Mouse (Mus musculus) G1E (cell line): ENCODE measurements around the gene Gm36176. TPM values are rescaled to one million over a fixed set of nuclear protein-coding genes. Genes with fewer than 3 reads are reported as not detected.

Experiments
- ATAC-seq: 2 replicates; pipeline ENCODE4 v1.8.0; 2016; ENCODE audit warnings: mild to moderate bottlenecking; ENCODE audit not compliant: insufficient number of reproducible peaks, poor library complexity, low FRiP score, severe bottlenecking; ENCODE audit errors: extremely low read depth
- DNase-seq: peaks from one replicate; pipeline ENCODE4 v3.0.0; 2012; ENCODE audit warnings: low spot score
- H3K27me3 ChIP-seq: 2 replicates; pipeline ENCODE4 v1.6.1; 2012; ENCODE audit warnings: mild to moderate bottlenecking, low read length, inconsistent platforms; ENCODE audit not compliant: insufficient read depth
- H3K36me3 ChIP-seq: replicated peaks from 2 replicates; pipeline ENCODE3; 2012; ENCODE audit warnings: mild to moderate bottlenecking, inconsistent platforms
- H3K4me1 ChIP-seq: 2 replicates; pipeline ENCODE4 v1.6.1; 2012; ENCODE audit warnings: low read depth, low read length, inconsistent platforms, mixed read lengths; ENCODE audit not compliant: insufficient read depth
- H3K4me3 ChIP-seq: 2 replicates; pipeline ENCODE4 v1.5.1; 2012; ENCODE audit warnings: low read depth, mild to moderate bottlenecking, inconsistent platforms, low read length, moderate library complexity, mixed read lengths
- H3K9me3 ChIP-seq: replicated peaks from 2 replicates; pipeline ENCODE4 v1.6.1; 2012; ENCODE audit warnings: inconsistent platforms
- CTCF ChIP-seq: IDR thresholded peaks from 2 replicates; pipeline ENCODE4 v1.5.1; 2012; ENCODE audit warnings: low read depth, low read length, inconsistent platforms, mixed read lengths
- GATA1 ChIP-seq: IDR thresholded peaks from 2 replicates; pipeline ENCODE4 v1.6.1; 2012; ENCODE audit warnings: borderline replicate concordance, low read length, inconsistent platforms, mixed read lengths
- GATA2 ChIP-seq: IDR thresholded peaks from 2 replicates; pipeline ENCODE4 v1.6.1; 2012; ENCODE audit warnings: low read depth, low read length, inconsistent platforms, borderline replicate concordance
- POLR2AphosphoS5 ChIP-seq: IDR thresholded peaks from 2 replicates; pipeline ENCODE4 v1.6.1; 2012; ENCODE audit warnings: low read depth, low read length, inconsistent platforms; ENCODE audit not compliant: insufficient replicate concordance
- TAL1 ChIP-seq: conservative IDR thresholded peaks from 2 replicates; pipeline ENCODE4 v1.6.1; 2012; ENCODE audit warnings: low read depth, low read length, inconsistent platforms, mixed read lengths
- polyA plus RNA-seq: library from polyadenylated mRNA; stranded (reverse); fragments of >175 nt; gene quantifications from 2 replicates; pipeline ENCODE4 v1.2.3, GENCODE M21; 2012
- total RNA-seq, 2 experiments: library from RNA; stranded (forward) in 1 of 2; stranded (reverse) in 1 of 2; fragments of 200-1000 nt in 1 of 2; fragments of >200 nt in 1 of 2; fragmentation: Nextera tagmentation in 1 of 2; gene quantifications; 2 replicates each; pipeline ENCODE4 v1.2.3; 2014 to 2017

Gene Gm36176
- total and polyA plus RNA-seq, 3 experiments = not detected

DNA sequence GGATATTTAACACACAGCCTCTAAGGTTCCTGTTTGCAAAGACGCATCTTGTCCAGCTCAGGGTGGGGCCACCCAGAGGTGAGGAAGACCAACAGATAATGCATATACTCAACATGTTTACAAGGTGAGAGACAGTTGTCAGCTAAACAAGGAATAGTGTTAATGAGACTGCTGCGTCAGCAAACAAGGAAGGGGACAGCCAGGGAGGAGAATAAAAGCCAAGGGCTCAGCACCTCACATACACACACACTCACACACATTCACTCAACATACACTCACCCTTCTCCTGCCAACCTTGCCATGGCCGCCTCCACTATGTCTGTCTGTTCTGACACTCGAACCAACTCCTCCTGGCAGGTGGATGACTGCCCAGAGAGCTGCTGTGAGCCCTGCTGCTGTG, 32.2 kb upstream of the Gm36176 start, which contains the start of gene Gm2696:
TSS of gene Gm2696 (plus strand) at position 301 of the 400 bp plus-strand sequence.
- peaks cover 4% of the 10 kb centered on the region; the same call in 1 of the 2 replicates for H3K4me1 ChIP-seq
- no peak within 1 kb of the TSS for H3K4me3 ChIP-seq
- H3K9me3 ChIP-seq = 0 out of 2 replicates have a peak, but pooled peaks cover 3% of the 10 kb centered on the region
- H3K27me3 ChIP-seq = peaks cover 7% of the 10 kb centered on the region
- ATAC-seq (no peak), DNase-seq (no peak)
- TF ChIP-seq GATA1 (no peak), CTCF (no peak), GATA2 (no peak), TAL1 (no peak), POLR2AphosphoS5 (no peak)
- no peaks in the 10 kb centered on the region for H3K36me3 ChIP-seq

DNA sequence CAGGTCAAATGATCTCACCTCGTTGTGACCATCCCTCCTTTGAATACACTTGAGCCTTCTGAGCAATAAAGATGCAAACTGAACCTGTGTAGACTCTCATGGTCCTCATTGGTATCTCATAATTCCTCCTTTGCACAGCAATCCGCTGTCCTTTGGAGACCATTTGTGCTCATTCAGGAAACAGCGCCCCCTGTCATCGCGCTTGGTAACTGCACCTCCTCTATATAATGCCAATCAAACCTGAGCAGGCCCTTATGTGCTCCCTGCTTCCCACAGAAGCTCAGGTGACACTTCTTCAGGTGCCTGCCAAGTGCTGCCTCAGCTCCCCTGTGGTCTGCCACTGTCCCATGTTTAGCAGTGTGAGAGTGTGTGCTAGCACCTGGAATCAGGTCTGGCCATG, 31.1 kb upstream of the Gm36176 start:
- H3K4me3 ChIP-seq = no peak overlapping the region
- H3K4me1 ChIP-seq = peaks cover 4% of the 10 kb centered on the region; the same call in 1 of the 2 replicates
- no peak for ATAC-seq
- peaks cover 7% of the 10 kb centered on the region for H3K27me3 ChIP-seq
- TF ChIP-seq TAL1 (no peak), CTCF (peak; percentile 73; the same call in 1 of the 2 replicates)
- DNase-seq = no peak
- H3K36me3 ChIP-seq = no peaks in the 10 kb centered on the region
- H3K9me3 ChIP-seq = 0 out of 2 replicates have a peak, but pooled peaks cover 3% of the 10 kb centered on the region

GRCm38 (mm10) chr10:77818523-77818922, 28.1 kb upstream of the Gm36176 start:
- Histone ChIP-seq H3K4me1 (peaks cover 4% of the 10 kb centered on the region; the same call in 1 of the 2 replicates), H3K36me3 (no peaks in the 10 kb centered on the region), H3K27me3 (peaks cover 11% of the 10 kb centered on the region), H3K4me3 (no peak overlapping the region; the same call in 1 of the 2 replicates), H3K9me3 (0 out of 2 replicates have a peak, but pooled peaks cover 3% of the 10 kb centered on the region)
- DNase-seq (no peak), ATAC-seq (no peak)
- TF ChIP-seq CTCF (no peak), GATA2 (no peak), TAL1 (no peak), POLR2AphosphoS5 (no peak), GATA1 (no peak)

- peaks cover 11% of the 10 kb centered on the region for H3K27me3 ChIP-seq
- H3K9me3 ChIP-seq = 0 out of 2 replicates have a peak, but pooled peaks cover 3% of the 10 kb centered on the region
- peaks cover 4% of the 10 kb centered on the region; the same call in 1 of the 2 replicates for H3K4me1 ChIP-seq
- DNase-seq (no peak), ATAC-seq (no peak)
- TF ChIP-seq GATA1 (no peak), TAL1 (no peak), CTCF (no peak), POLR2AphosphoS5 (no peak), GATA2 (no peak)
- no peak overlapping the region for H3K4me3 ChIP-seq
- no peaks in the 10 kb centered on the region for H3K36me3 ChIP-seq
These were observed 27.4 kb upstream of the Gm36176 start for GRCm38 (mm10) chr10:77819203-77819602.

GRCm38 (mm10) chr10:77826951-77827350, 19.7 kb upstream of the Gm36176 start, which contains the start of gene Krtap10-4:
Krtap10-4 (minus strand) TSS chr10:77827095.
- Histone ChIP-seq H3K36me3 (no peaks in the 10 kb centered on the region), H3K4me3 (no peak within 1 kb of the TSS), H3K27me3 (no peaks in the 10 kb centered on the region; the same call in 1 of the 2 replicates), H3K4me1 (no peaks in the 10 kb centered on the region), H3K9me3 (no peaks in the 10 kb centered on the region)
- no peak for DNase-seq
- no peak for TF ChIP-seq CTCF
- ATAC-seq = no peak

- TF ChIP-seq TAL1 (no peak), GATA2 (no peak), POLR2AphosphoS5 (no peak), CTCF (no peak), GATA1 (no peak)
- ATAC-seq = no peak
- no peak for DNase-seq
These were observed 11.0 kb upstream of the Gm36176 start, which contains the start of gene Krtap10-10 for GRCm38 (mm10) chr10:77835647-77836046. Krtap10-10 (plus strand) TSS chr10:77835947.

DNA sequence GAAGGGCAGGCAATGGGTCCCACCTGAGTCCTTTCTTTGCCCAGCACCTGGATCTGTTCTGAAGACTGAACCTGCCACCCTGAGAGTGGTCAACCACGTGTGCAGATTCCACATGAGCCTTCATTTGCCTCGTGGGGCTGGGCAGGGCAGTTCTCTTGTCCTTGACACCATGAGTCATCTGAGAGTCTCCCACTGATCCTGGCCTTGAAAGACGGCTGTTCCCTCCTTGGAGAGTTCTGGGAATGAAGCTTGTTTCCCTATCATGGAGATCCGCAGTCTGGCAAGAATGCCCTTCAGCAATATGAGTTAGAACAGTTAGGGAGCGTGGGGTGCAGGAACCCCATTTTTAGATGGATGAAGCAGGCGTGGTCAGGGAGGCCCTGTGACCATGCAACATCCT, 7.6 kb upstream of the Gm36176 start:
- TF ChIP-seq POLR2AphosphoS5 = no peak
- no peaks in the 10 kb centered on the region for H3K27me3 ChIP-seq
- H3K36me3 ChIP-seq = no peaks in the 10 kb centered on the region

More at GRCm38 (mm10) chr10:77835647-77836046, 11.0 kb upstream of the Gm36176 start, which contains the start of gene Krtap10-10:
- Histone ChIP-seq H3K36me3 (no peaks in the 10 kb centered on the region), H3K4me1 (no peaks in the 10 kb centered on the region), H3K9me3 (no peaks in the 10 kb centered on the region), H3K27me3 (no peaks in the 10 kb centered on the region), H3K4me3 (no peak within 1 kb of the TSS)

More for the DNA sequence above, 7.6 kb upstream of the Gm36176 start:
- H3K9me3 ChIP-seq = no peaks in the 10 kb centered on the region
- no peak overlapping the region for H3K4me3 ChIP-seq
- DNase-seq (no peak), ATAC-seq (no peak)
- no peaks in the 10 kb centered on the region for H3K4me1 ChIP-seq
